Mouse (Mus musculus) forebrain, embryonic 14.5 days (tissue): Measurements from ENCODE around the gene Spata31d1d. TPM values are rescaled to one million over a fixed set of nuclear protein-coding genes. Genes with fewer than 3 reads are reported as not detected.

Experiments used
- ATAC-seq: fragments of 200-750 bp; cut with Nextera tagmentation; 2 replicates; pipeline ENCODE4 v1.8.0; 2017; ENCODE audit warnings: mild to moderate bottlenecking, moderate library complexity
- DNase-seq: peaks from one replicate; pipeline ENCODE4 v3.0.0-alpha.2; 2015; ENCODE audit warnings: low spot score
- H3K27ac ChIP-seq: fragments of 300-500 bp; sonication (generic); 2 replicates; pipeline ENCODE4 v1.5.1; 2014; ENCODE audit warnings: low read depth, mild to moderate bottlenecking, control low read depth, low read length, moderate library complexity
- H3K27me3 ChIP-seq: fragments of 300-500 bp; sonication (generic); replicated peaks from 2 replicates; pipeline ENCODE4 v1.6.1; 2014; ENCODE audit warnings: low read length, control low read depth, mixed read lengths; ENCODE audit not compliant: control insufficient read depth, insufficient read depth
- H3K36me3 ChIP-seq: fragments of 300-500 bp; sonication (generic); 2 replicates; pipeline ENCODE4 v1.6.1; 2014; ENCODE audit warnings: low read length, control low read depth; ENCODE audit not compliant: control insufficient read depth, insufficient read depth
- H3K4me1 ChIP-seq: fragments of 300-500 bp; sonication (generic); 2 replicates; pipeline ENCODE4 v1.6.1; 2014; ENCODE audit warnings: antibody characterized with exemption, low read length, control low read depth; ENCODE audit not compliant: control insufficient read depth, insufficient read depth
- H3K4me2 ChIP-seq: fragments of 300-500 bp; sonication (generic); 2 replicates; pipeline ENCODE4 v1.6.1; 2014; ENCODE audit warnings: mild to moderate bottlenecking, control low read depth, low read length
- H3K4me3 ChIP-seq: fragments of 300-500 bp; sonication (generic); 2 replicates; pipeline ENCODE4 v1.5.1; 2014; ENCODE audit warnings: low read depth, low read length, control low read depth
- H3K9ac ChIP-seq: fragments of 300-500 bp; sonication (generic); 2 replicates; pipeline ENCODE4 v1.6.1; 2014; ENCODE audit warnings: mild to moderate bottlenecking, low read length, control low read depth, moderate library complexity
- H3K9me3 ChIP-seq: fragments of 300-500 bp; sonication (generic); replicated peaks from 2 replicates; pipeline ENCODE4 v1.6.1; 2016; ENCODE audit warnings: low read length, control low read depth, mixed read lengths; ENCODE audit not compliant: control insufficient read depth
- WGBS: fragments of 180-500 bp; shearing (Covaris S2); extraction: QIAGEN DNeasy Blood & Tissue Kit; methylation state at CpG from one replicate; pipeline ENCODE4 v1.1.7; 2014; 5-methylcytosine and 5-hydroxymethylcytosine counted together
- polyA plus RNA-seq: library from polyadenylated mRNA; unstranded; fragments of >200 nt; fragmentation: Nextera tagmentation; extraction: Ambion mirVana; gene quantifications from 2 replicates; pipeline ENCODE4 v1.2.1, GENCODE M21; 2014

Spata31d1d gene
- polyA plus RNA-seq, 1 experiment from 2014 or later: not detected

GRCm38 (mm10) chr13:59694008-59694407 lies 37.5 kb downstream of the Spata31d1d start, which contains the start of gene 4921517D22Rik:
Gene 4921517D22Rik (minus strand): TSS chr13:59694108.
- H3K27me3 ChIP-seq: no peaks in the 10 kb centered on the region
- DNase-seq: no peak

GRCm38 (mm10) chr13:59691478-59691877 lies 40.1 kb downstream of the Spata31d1d start:
- no peak overlapping the region for H3K4me2 ChIP-seq
- H3K4me3 ChIP-seq: no peak overlapping the region
- no peaks in the 10 kb centered on the region for H3K9me3 ChIP-seq
- no peak overlapping the region for H3K9ac ChIP-seq
- 44% methylated on average over 10 of the region's 10 CpGs for WGBS
- H3K27me3 ChIP-seq: no peaks in the 10 kb centered on the region
- DNase-seq: no peak
- no peaks in the 10 kb centered on the region for H3K4me1 ChIP-seq
- no peaks in the 10 kb centered on the region for H3K36me3 ChIP-seq
- H3K27ac ChIP-seq: no peak overlapping the region
- ATAC-seq: no peak

More at GRCm38 (mm10) chr13:59694008-59694407, 37.5 kb downstream of the Spata31d1d start, which contains the start of gene 4921517D22Rik:
- WGBS: 88% methylated on average over 3 of the region's 3 CpGs
- H3K4me3 ChIP-seq: no peak within 1 kb of the TSS
- H3K36me3 ChIP-seq: no peaks in the 10 kb centered on the region
- no peaks in the 10 kb centered on the region for H3K9me3 ChIP-seq
- H3K4me2 ChIP-seq: no peak within 1 kb of the TSS
- no peak within 1 kb of the TSS for H3K27ac ChIP-seq
- H3K4me1 ChIP-seq: no peaks in the 10 kb centered on the region
- no peak within 1 kb of the TSS for H3K9ac ChIP-seq
- ATAC-seq: no peak

GRCm38 (mm10) chr13:59690576-59690975 lies 41.0 kb downstream of the Spata31d1d start:
- no peak overlapping the region for H3K27ac ChIP-seq
- ATAC-seq (no peak), DNase-seq (no peak)
- no peak overlapping the region for H3K9ac ChIP-seq
- no peaks in the 10 kb centered on the region for H3K4me1 ChIP-seq
- H3K4me2 ChIP-seq: no peak overlapping the region
- 87% methylated on average over 7 of the region's 7 CpGs for WGBS
- no peaks in the 10 kb centered on the region for H3K36me3 ChIP-seq
- no peaks in the 10 kb centered on the region for H3K9me3 ChIP-seq
- H3K4me3 ChIP-seq: no peak overlapping the region
- no peaks in the 10 kb centered on the region for H3K27me3 ChIP-seq

GRCm38 (mm10) chr13:59689843-59690242 lies 41.7 kb downstream of the Spata31d1d start:
- Histone ChIP-seq H3K27ac (no peak overlapping the region), H3K9me3 (no peaks in the 10 kb centered on the region), H3K4me2 (no peak overlapping the region), H3K4me3 (no peak overlapping the region), H3K4me1 (no peaks in the 10 kb centered on the region), H3K27me3 (no peaks in the 10 kb centered on the region), H3K9ac (no peak overlapping the region), H3K36me3 (no peaks in the 10 kb centered on the region)
- no peak for DNase-seq
- WGBS: 94% methylated on average over 3 of the region's 3 CpGs
- no peak for ATAC-seq

DNA sequence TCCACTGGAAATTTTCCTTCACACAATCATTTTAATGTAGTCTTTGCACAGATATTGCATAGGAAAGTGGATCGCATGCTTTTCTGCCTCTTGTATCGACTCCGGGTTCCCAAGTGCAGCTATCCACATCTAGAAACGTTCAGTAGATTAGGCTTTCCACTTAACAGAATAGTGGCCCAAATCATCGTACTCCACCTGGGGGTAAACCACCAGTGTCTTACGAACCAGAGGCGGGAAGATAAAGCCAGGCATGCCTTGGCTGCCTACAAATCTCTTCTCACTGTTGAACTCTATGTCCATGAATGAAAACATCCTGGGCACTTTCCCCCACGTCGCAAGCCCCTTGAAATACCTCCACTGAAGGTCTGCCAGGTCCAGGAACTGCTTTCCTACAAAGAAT lies 42.2 kb downstream of the Spata31d1d start:
- 85% methylated on average over 9 of the region's 9 CpGs for WGBS

GRCm38 (mm10) chr13:59688338-59688770 lies 43.2 kb downstream of the Spata31d1d start:
- 82% methylated on average over 13 of the region's 13 CpGs for WGBS

More for the DNA sequence above, 42.2 kb downstream of the Spata31d1d start:
- ATAC-seq: no peak
- DNase-seq: no peak
- no peak overlapping the region for H3K4me2 ChIP-seq
- H3K4me1 ChIP-seq: no peaks in the 10 kb centered on the region
- H3K27ac ChIP-seq: no peak overlapping the region
- H3K9me3 ChIP-seq: no peaks in the 10 kb centered on the region
- no peaks in the 10 kb centered on the region for H3K36me3 ChIP-seq
- H3K9ac ChIP-seq: no peak overlapping the region
- no peaks in the 10 kb centered on the region for H3K27me3 ChIP-seq
- no peak overlapping the region for H3K4me3 ChIP-seq

DNA sequence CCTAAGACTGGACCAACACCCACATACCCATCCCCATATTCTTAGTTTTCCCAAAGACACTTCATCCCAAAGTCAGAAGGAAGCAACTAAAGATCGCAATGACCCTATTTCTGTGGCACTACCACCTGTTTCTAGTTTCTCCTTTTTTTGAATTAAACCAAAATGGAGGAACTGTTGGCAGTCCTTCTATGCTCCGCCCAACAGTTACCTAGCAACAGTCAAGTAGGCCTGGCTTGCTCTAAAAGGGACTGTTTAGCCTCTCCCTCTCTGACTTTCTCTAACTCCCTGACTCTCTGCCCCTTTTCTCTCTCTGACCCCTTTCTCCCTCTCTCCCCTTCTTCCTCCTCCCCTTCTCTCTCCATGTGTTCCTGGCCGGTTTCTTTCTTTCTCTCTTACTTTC lies 46.3 kb downstream of the Spata31d1d start:
- no peaks in the 10 kb centered on the region for H3K36me3 ChIP-seq
- no peak for ATAC-seq
- no peak overlapping the region for H3K4me2 ChIP-seq
- H3K4me1 ChIP-seq: no peaks in the 10 kb centered on the region
- 92% methylated on average over 3 of the region's 3 CpGs for WGBS
- DNase-seq: no peak
- H3K9me3 ChIP-seq: no peaks in the 10 kb centered on the region
- no peaks in the 10 kb centered on the region for H3K27me3 ChIP-seq
- no peak overlapping the region for H3K4me3 ChIP-seq
- H3K9ac ChIP-seq: no peak overlapping the region
- no peak overlapping the region for H3K27ac ChIP-seq

More at GRCm38 (mm10) chr13:59688338-59688770, 43.2 kb downstream of the Spata31d1d start:
- Histone ChIP-seq H3K4me3 (no peak overlapping the region), H3K4me1 (no peaks in the 10 kb centered on the region), H3K36me3 (no peaks in the 10 kb centered on the region), H3K4me2 (no peak overlapping the region), H3K9ac (no peak overlapping the region), H3K27me3 (no peaks in the 10 kb centered on the region), H3K27ac (no peak overlapping the region), H3K9me3 (no peaks in the 10 kb centered on the region)
- ATAC-seq (no peak), DNase-seq (no peak)

GRCm38 (mm10) chr13:59682629-59683028 lies 48.9 kb downstream of the Spata31d1d start:
- 38% methylated on average over 7 of the region's 7 CpGs for WGBS
- H3K4me1 ChIP-seq: no peaks in the 10 kb centered on the region
- H3K27ac ChIP-seq: no peak overlapping the region
- H3K9ac ChIP-seq: no peak overlapping the region
- H3K4me3 ChIP-seq: no peak overlapping the region
- DNase-seq (no peak), ATAC-seq (no peak)
- no peak overlapping the region for H3K4me2 ChIP-seq
- H3K9me3 ChIP-seq: no peaks in the 10 kb centered on the region
- H3K36me3 ChIP-seq: no peaks in the 10 kb centered on the region
- no peaks in the 10 kb centered on the region for H3K27me3 ChIP-seq

- no peak overlapping the region for H3K4me3 ChIP-seq
- whole genome bisulfite sequencing: 80% methylated on average over 4 of the region's 4 CpGs
- no peak overlapping the region for H3K27ac ChIP-seq
- no peaks in the 10 kb centered on the region for H3K9me3 ChIP-seq
- no peak overlapping the region for H3K9ac ChIP-seq
- H3K27me3 ChIP-seq: no peaks in the 10 kb centered on the region
- no peak overlapping the region for H3K4me2 ChIP-seq
- H3K4me1 ChIP-seq: no peaks in the 10 kb centered on the region
- DNase-seq (no peak), ATAC-seq (no peak)
- H3K36me3 ChIP-seq: no peaks in the 10 kb centered on the region
Measured at GRCm38 (mm10) chr13:59679908-59680307, 51.6 kb downstream of the Spata31d1d start.
